Mouse (Mus musculus) kidney, adult 2 months (tissue): ENCODE results near the gene Gm2663. TPM values are rescaled to one million over a fixed set of nuclear protein-coding genes. Genes with fewer than 3 reads are reported as not detected.
A peak's percentile ranks its signal among the peaks of the same experiment; 100 is the strongest.
"Not testable (repeated sequence)": the region's sequence is repeated elsewhere in the genome, so short reads cannot be mapped to it uniquely, and the experiment has no call there.

ENCODE experiments used
- DNase-seq: peaks from one replicate; pipeline ENCODE4 v3.0.0; 2021
- H3K27ac ChIP-seq: fragments of 200-500 bp; 2 replicates; pipeline ENCODE4 v1.5.1; 2012; ENCODE audit warnings: low read depth, low read length, control low read depth, inconsistent platforms; ENCODE audit not compliant: insufficient read depth
- H3K27me3 ChIP-seq: fragments of 200-500 bp; replicated peaks from 2 replicates; pipeline ENCODE4 v1.6.1; 2012; ENCODE audit warnings: mild to moderate bottlenecking, moderate library complexity, low read length, inconsistent platforms; ENCODE audit not compliant: control insufficient read depth, insufficient read depth
- H3K36me3 ChIP-seq: fragments of 200-500 bp; 2 replicates; pipeline ENCODE4 v1.6.1; 2012; ENCODE audit warnings: mild to moderate bottlenecking, moderate library complexity, low read length, inconsistent platforms; ENCODE audit not compliant: control insufficient read depth, insufficient read depth
- H3K4me1 ChIP-seq: fragments of 200-500 bp; 2 replicates; pipeline ENCODE4 v1.6.1; 2011; ENCODE audit warnings: low read length; ENCODE audit not compliant: control insufficient read depth, insufficient read depth
- H3K4me3 ChIP-seq: fragments of 200-500 bp; 2 replicates; pipeline ENCODE4 v1.5.1; 2011; ENCODE audit warnings: mild to moderate bottlenecking, low read depth, low read length, control low read depth; ENCODE audit not compliant: insufficient read depth
- CTCF ChIP-seq: fragments of 200-500 bp; conservative IDR thresholded peaks from 2 replicates; pipeline ENCODE4 v1.5.1; 2011; ENCODE audit warnings: low read depth, mild to moderate bottlenecking, control low read depth, low read length, moderate library complexity, mixed read lengths; ENCODE audit not compliant: insufficient read depth, insufficient read length
- POLR2A ChIP-seq: fragments of 200-500 bp; IDR thresholded peaks from one replicate; pipeline ENCODE4 v1.6.1; 2011; ENCODE audit warnings: low read depth, low read length, control low read depth
- WGBS: fragments of 180-500 bp; shearing (Covaris S2); methylation state at CpG from one replicate; pipeline ENCODE4 v1.1.7; 2018; 5-methylcytosine and 5-hydroxymethylcytosine counted together
- polyA plus RNA-seq: library from polyadenylated mRNA; depleted of rRNA; stranded (reverse); fragments of >200 nt; gene quantifications from 2 replicates; pipeline ENCODE4 v1.2.3, GENCODE M21; 2012

Gm2663 gene
- polyA plus RNA-seq, 1 experiment = not detected

DNA sequence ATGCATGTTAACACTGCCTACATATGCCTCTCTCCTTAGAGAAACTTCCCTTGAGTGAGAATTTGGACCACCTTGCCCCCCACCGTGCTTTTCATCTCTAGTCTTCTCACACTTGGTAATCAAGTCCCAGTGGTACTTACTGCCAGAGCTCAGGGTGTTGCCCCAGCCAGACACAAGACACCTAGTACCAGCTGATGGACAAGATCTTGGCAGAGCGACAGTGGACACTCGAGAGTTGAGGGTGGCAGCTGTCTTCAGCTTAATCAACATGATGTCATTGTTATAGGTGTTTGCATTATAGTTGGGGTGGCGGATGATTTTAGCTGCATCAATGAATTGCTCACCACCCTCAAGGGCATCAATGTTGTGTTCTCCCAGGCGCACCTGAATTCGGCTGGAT lies 33.5 kb upstream of the Gm2663 start:
- Histone ChIP-seq H3K27me3 (no peaks in the 10 kb centered on the region), H3K36me3 (no peaks in the 10 kb centered on the region), H3K27ac (no peak overlapping the region), H3K4me3 (no peak overlapping the region), H3K4me1 (no peaks in the 10 kb centered on the region)
- 83% methylated on average over 6 of the region's 6 CpGs for WGBS
- no peak for TF ChIP-seq POLR2A
- TF ChIP-seq CTCF = no peak
- no peak for DNase-seq

- whole genome bisulfite sequencing = 83% methylated on average over 3 of the region's 3 CpGs
- DNase-seq = no peak
- H3K27ac ChIP-seq = no peak overlapping the region
- TF ChIP-seq POLR2A = no peak
- no peak for TF ChIP-seq CTCF
- H3K4me1 ChIP-seq = 0 out of 2 replicates have a peak, but pooled peaks cover under 1% of the 10 kb centered on the region
- no peak overlapping the region for H3K4me3 ChIP-seq
- no peaks in the 10 kb centered on the region for H3K36me3 ChIP-seq
- no peaks in the 10 kb centered on the region for H3K27me3 ChIP-seq
Measured at GRCm38 (mm10) chr6:41032231-41032630, 33.0 kb upstream of the Gm2663 start.

GRCm38 (mm10) chr6:41030821-41031220 lies 31.5 kb upstream of the Gm2663 start:
- no peak for TF ChIP-seq POLR2A
- no peak for TF ChIP-seq CTCF
- 86% methylated on average over 3 of the region's 3 CpGs for WGBS
- no peak for DNase-seq
- Histone ChIP-seq H3K27ac (no peak overlapping the region), H3K36me3 (no peaks in the 10 kb centered on the region), H3K4me3 (no peak overlapping the region), H3K27me3 (no peaks in the 10 kb centered on the region), H3K4me1 (0 out of 2 replicates have a peak, but pooled peaks cover 3% of the 10 kb centered on the region)

DNA sequence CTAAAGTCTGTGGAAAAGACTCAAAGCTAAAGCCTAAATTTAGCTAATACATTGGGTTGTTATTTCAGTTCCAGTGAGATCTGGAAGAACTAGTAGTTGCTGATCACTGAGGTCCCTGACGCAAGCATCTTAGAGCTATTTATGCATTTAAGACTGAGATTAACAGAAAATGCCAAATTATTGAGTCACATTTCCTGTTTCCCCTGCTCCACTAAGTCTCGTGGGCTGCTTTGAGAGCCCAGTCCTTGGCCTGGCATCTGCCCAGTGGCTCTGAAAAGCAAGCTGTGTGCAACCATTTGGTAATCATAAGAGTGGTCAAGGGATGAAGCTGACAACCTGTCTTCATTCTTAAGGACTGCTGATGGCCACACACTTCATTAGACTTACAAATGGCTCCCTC lies 27.8 kb upstream of the Gm2663 start:
- WGBS = 38% methylated on average over 2 of the region's 2 CpGs
- Histone ChIP-seq H3K4me1 (0 out of 2 replicates have a peak, but pooled peaks cover 3% of the 10 kb centered on the region), H3K27me3 (no peaks in the 10 kb centered on the region), H3K27ac (no peak overlapping the region), H3K36me3 (no peaks in the 10 kb centered on the region), H3K4me3 (no peak overlapping the region)
- TF ChIP-seq POLR2A (no peak), CTCF (no peak)
- DNase-seq = peak; percentile 4

- Histone ChIP-seq H3K27ac (no peak overlapping the region), H3K36me3 (no peaks in the 10 kb centered on the region), H3K4me1 (0 out of 2 replicates have a peak, but pooled peaks cover 3% of the 10 kb centered on the region), H3K4me3 (no peak overlapping the region), H3K27me3 (no peaks in the 10 kb centered on the region)
- DNase-seq = no peak
- TF ChIP-seq POLR2A = no peak
- no peak for TF ChIP-seq CTCF
- WGBS = 61% methylated on average over 2 of the region's 2 CpGs
Measured at GRCm38 (mm10) chr6:41025873-41026650, 26.8 kb upstream of the Gm2663 start.

GRCm38 (mm10) chr6:41019140-41019539 lies 19.9 kb upstream of the Gm2663 start:
- DNase-seq = no peak
- no peaks in the 10 kb centered on the region for H3K36me3 ChIP-seq
- H3K27me3 ChIP-seq = no peaks in the 10 kb centered on the region
- TF ChIP-seq CTCF (no peak), POLR2A (no peak)
- no peaks in the 10 kb centered on the region for H3K4me1 ChIP-seq
- H3K4me3 ChIP-seq = no peak overlapping the region
- WGBS = 83% methylated on average over 2 of the region's 2 CpGs
- H3K27ac ChIP-seq = no peak overlapping the region

- TF ChIP-seq POLR2A (no peak), CTCF (no peak)
- Histone ChIP-seq H3K27ac (no peak overlapping the region), H3K36me3 (no peaks in the 10 kb centered on the region), H3K4me1 (no peaks in the 10 kb centered on the region), H3K4me3 (no peak overlapping the region), H3K27me3 (no peaks in the 10 kb centered on the region)
- DNase-seq = no peak
- WGBS = 65% methylated on average over 2 of the region's 2 CpGs
Measured at GRCm38 (mm10) chr6:41018629-41019028, 19.4 kb upstream of the Gm2663 start.

DNA sequence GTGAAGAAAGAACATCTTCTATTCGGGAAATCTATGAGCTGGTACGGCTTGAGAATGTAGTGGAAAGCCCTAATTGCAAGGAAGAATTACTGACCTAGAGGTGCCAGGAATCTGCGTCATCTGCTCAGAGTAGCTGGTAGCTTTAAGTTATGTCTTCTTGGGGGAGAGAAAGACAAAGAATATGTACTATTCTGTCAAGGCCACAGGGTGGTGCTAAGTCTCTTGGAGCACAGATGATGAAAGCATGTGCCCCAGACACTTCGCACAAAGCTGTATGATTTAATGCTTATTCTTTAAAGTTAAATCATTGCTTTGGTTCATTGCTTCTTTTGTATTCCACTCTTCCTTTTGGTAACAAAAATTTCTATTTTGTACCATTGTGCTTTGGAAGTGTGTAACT lies 15.8 kb upstream of the Gm2663 start:
- DNase-seq = no peak
- no peaks in the 10 kb centered on the region for H3K27me3 ChIP-seq
- H3K36me3 ChIP-seq = no peaks in the 10 kb centered on the region
- 32% methylated on average over 4 of the region's 4 CpGs for WGBS
- no peaks in the 10 kb centered on the region for H3K4me1 ChIP-seq
- no peak overlapping the region for H3K27ac ChIP-seq
- TF ChIP-seq POLR2A = no peak
- TF ChIP-seq CTCF = no peak
- no peak overlapping the region for H3K4me3 ChIP-seq

- not testable (repeated sequence) for DNase-seq, H3K4me1 ChIP-seq, H3K36me3 ChIP-seq, H3K27ac ChIP-seq, H3K4me3 ChIP-seq, H3K27me3 ChIP-seq
- 91% methylated on average over 2 of the region's 2 CpGs for WGBS
Measured at GRCm38 (mm10) chr6:40964454-40964853, 34.8 kb downstream of the Gm2663 start, which contains the start of gene 1810009J06Rik. 1810009J06Rik (plus strand) TSS chr6:40964754.
